Mouse (Mus musculus) neural tube, embryonic 14.5 days (tissue): ENCODE measurements around the gene Tmem184b. TPM values are rescaled to one million over a fixed set of nuclear protein-coding genes. Genes with fewer than 3 reads are reported as not detected.

Source experiments
- ATAC-seq: fragments of 200-750 bp; cut with Nextera tagmentation; 2 replicates; pipeline ENCODE4 v1.8.0; 2017; ENCODE audit warnings: low read depth, mild to moderate bottlenecking, moderate TSS enrichment, moderate library complexity
- H3K27ac ChIP-seq: fragments of 300-500 bp; sonication (generic); 2 replicates; pipeline ENCODE4 v1.5.1; 2014; ENCODE audit warnings: low read depth, mild to moderate bottlenecking, control low read depth, low read length, moderate library complexity, mixed read lengths
- H3K27me3 ChIP-seq: fragments of 300-500 bp; sonication (generic); 2 replicates; pipeline ENCODE4 v1.6.1; 2014; ENCODE audit warnings: low read length; ENCODE audit not compliant: control insufficient read depth, insufficient read depth
- H3K36me3 ChIP-seq: fragments of 300-500 bp; sonication (generic); 2 replicates; pipeline ENCODE4 v1.6.1; 2014; ENCODE audit warnings: low read length, mixed read lengths; ENCODE audit not compliant: control insufficient read depth, insufficient read depth
- H3K4me1 ChIP-seq: fragments of 300-500 bp; sonication (generic); 2 replicates; pipeline ENCODE4 v1.6.1; 2014; ENCODE audit warnings: low read length; ENCODE audit not compliant: control insufficient read depth, insufficient read depth
- H3K4me2 ChIP-seq: fragments of 300-500 bp; sonication (generic); 2 replicates; pipeline ENCODE4 v1.6.1; 2014; ENCODE audit warnings: mild to moderate bottlenecking, low read depth, low read length, control low read depth
- H3K4me3 ChIP-seq: fragments of 300-500 bp; sonication (generic); 2 replicates; pipeline ENCODE4 v1.5.1; 2014; ENCODE audit warnings: low read depth, low read length, control low read depth, mixed read lengths
- H3K9ac ChIP-seq: fragments of 300-500 bp; sonication (generic); replicated peaks from 2 replicates; pipeline ENCODE4 v1.6.1; 2014; ENCODE audit warnings: low read depth, mild to moderate bottlenecking, control low read depth, low read length, mixed read lengths
- H3K9me3 ChIP-seq: fragments of 300-500 bp; sonication (generic); 2 replicates; pipeline ENCODE4 v1.6.1; 2016; ENCODE audit warnings: low read length; ENCODE audit not compliant: control insufficient read depth
- WGBS: fragments of 180-500 bp; shearing (Covaris S2); extraction: QIAGEN DNeasy Blood & Tissue Kit; methylation state at CpG from one replicate; pipeline ENCODE4 v1.1.7; 2014; 5-methylcytosine and 5-hydroxymethylcytosine counted together
- polyA plus RNA-seq: library from polyadenylated mRNA; unstranded; fragments of >200 nt; fragmentation: Nextera tagmentation; extraction: Ambion mirVana; gene quantifications from 2 replicates; pipeline ENCODE4 v1.2.1, GENCODE M21; 2014

Gene Tmem184b
- polyA plus RNA-seq, 1 experiment from 2014 or later: 31.2 TPM

DNA sequence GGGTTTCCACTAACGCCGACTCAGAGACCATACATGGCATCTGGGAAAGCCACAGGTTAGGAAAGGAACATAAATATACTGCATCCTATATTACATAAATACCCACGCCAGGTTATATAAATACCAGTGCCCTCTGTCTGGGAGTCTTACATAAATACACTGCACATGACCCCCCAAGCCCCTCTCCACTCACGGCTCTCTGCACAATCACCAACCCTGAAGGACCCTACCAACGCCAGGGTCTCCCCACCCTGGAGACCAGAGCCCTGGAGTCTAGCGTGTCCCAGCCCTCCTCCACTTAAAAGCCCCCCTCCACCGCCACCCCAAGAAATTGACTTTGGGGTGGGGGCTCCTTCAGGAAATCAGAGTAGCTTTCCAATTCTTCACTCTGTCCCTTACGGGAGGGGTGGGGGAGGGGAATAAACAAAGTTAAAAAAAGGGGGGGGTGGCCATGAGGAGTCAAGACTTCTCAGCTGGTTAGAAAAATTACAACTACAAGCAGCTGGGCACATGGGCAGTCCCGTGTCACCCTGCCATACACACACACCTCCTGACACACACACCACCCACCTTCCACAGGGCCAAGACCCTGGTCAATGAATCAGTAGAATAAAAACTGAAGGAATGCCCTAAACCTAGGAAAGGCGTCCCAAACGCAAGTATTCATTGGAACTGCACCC is 37.4 kb upstream of the Tmem184b start:
- Histone ChIP-seq H3K9ac (peak overlapping the region; percentile 100), H3K4me3 (peak overlapping the region; percentile 92), H3K27me3 (no peaks in the 10 kb centered on the region), H3K4me1 (peaks cover 53% of the 10 kb centered on the region), H3K27ac (peak overlapping the region; percentile 97), H3K9me3 (no peaks in the 10 kb centered on the region), H3K4me2 (peak overlapping the region; percentile 99), H3K36me3 (peaks cover 16% of the 10 kb centered on the region)
- peak; percentile 25; the same call in 1 of the 2 replicates for ATAC-seq
- WGBS: 10% methylated on average over 11 of the region's 11 CpGs

DNA sequence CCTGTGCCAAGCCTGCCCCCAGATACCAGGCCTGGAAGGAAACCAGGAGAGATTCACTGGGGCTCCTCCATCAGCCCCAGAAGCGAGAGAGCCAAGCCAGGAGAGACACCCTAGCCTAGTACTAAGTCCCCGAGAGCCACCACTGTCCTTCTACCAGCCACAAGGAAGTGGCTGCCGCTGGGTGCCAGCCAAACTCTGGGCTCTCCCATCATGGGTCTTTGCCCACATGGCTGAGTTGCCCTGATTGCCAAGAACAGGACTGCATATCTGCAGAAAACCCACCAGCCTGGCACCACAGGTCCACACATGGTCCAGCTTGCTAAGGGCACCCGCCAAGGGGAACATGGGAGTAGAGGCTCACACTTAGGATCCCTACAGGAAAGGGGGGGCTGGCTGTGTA is 36.9 kb upstream of the Tmem184b start:
- no peak overlapping the region for H3K27ac ChIP-seq

DNA sequence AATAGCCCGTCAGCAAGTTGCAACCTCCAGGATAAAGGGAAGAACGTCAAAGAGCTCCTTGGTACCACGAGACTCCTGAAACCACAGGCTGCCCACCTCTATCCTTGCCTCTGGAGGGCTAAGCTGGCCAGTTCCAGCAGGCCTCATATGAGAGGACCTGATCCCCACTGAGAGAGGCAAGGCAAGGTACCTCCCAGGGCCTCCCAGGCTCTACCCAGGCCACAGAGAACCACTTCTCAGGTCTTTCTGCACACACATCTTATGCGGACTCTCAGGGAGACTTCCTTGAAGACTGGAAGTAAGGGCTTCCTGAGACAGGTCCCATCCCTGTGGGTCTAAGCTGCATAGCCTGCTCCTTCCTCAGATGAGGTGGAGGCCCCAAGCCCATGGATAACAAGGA is 36.0 kb upstream of the Tmem184b start:
- Histone ChIP-seq H3K27ac (no peak overlapping the region), H3K4me1 (peaks cover 60% of the 10 kb centered on the region), H3K4me3 (no peak overlapping the region), H3K27me3 (no peaks in the 10 kb centered on the region), H3K36me3 (peaks cover 28% of the 10 kb centered on the region), H3K4me2 (peak overlapping the region; percentile 99), H3K9ac (peak overlapping the region; percentile 12; the same call in 1 of the 2 replicates), H3K9me3 (no peaks in the 10 kb centered on the region)
- ATAC-seq: no peak
- WGBS: 57% methylated on average over 4 of the region's 4 CpGs

More for the DNA sequence above, 36.9 kb upstream of the Tmem184b start:
- peak overlapping the region; percentile 92 for H3K4me3 ChIP-seq
- H3K9me3 ChIP-seq: no peaks in the 10 kb centered on the region
- peaks cover 21% of the 10 kb centered on the region for H3K36me3 ChIP-seq
- H3K4me2 ChIP-seq: peak overlapping the region; percentile 99
- WGBS: 59% methylated on average over 4 of the region's 4 CpGs
- peak overlapping the region; percentile 100 for H3K9ac ChIP-seq
- peaks cover 59% of the 10 kb centered on the region for H3K4me1 ChIP-seq
- no peaks in the 10 kb centered on the region for H3K27me3 ChIP-seq
- no peak for ATAC-seq

DNA sequence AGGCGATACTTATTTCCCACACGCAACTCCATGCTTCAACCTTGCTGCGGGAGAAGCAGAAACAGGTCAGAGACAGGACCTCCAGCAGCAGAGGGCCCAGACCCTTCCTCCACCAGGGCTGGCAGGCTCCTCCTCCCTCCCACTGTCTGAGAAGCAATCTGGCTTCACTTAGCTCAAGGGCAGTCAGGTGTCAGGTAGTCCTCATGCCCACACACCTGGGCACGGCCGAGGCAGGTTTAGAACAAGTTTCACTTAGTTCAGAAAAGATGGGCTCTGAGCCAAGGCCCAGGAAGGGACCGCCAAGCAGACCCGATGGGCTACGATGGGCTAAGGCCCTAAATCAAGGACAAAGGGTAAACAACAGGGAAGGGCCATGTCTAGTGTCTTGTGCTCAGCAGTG is 35.4 kb upstream of the Tmem184b start:
- Histone ChIP-seq H3K4me2 (peak overlapping the region; percentile 99), H3K27ac (no peak overlapping the region), H3K27me3 (no peaks in the 10 kb centered on the region), H3K36me3 (peaks cover 28% of the 10 kb centered on the region), H3K4me3 (no peak overlapping the region), H3K9me3 (no peaks in the 10 kb centered on the region), H3K4me1 (peaks cover 60% of the 10 kb centered on the region), H3K9ac (no peak overlapping the region)
- WGBS: 68% methylated on average over 8 of the region's 8 CpGs
- ATAC-seq: no peak

DNA sequence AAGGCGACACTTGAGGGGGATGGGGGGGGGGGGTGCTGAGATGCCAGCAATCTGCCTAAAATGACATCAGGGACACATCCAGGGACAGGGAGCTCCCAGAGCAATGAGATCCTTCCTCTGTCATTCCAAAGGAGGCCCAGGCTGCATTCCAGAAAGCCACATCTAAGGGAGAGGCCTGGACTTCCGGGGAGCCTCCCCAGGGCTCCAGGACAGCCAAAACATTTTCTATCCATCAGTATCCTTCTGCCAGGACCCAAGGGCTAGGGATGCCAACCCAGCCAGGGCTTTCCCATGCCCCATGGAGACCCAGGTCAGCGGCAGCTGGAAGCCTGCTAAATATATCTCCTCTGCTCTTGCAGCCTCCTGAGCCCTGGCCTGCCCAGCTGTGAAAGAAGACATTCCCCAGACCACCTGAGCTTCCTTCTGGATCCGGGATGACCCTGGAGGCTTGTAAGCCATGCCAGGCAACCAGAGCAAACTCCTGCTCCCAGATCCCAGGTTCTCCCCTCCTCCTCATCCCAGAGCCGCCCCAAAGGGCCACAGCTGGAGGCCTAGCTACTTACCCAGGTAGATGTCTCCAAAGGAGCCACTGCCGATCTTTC is 34.9 kb upstream of the Tmem184b start:
- H3K4me3 ChIP-seq: no peak overlapping the region
- H3K9ac ChIP-seq: no peak overlapping the region
- ATAC-seq: no peak
- no peaks in the 10 kb centered on the region for H3K9me3 ChIP-seq
- 84% methylated on average over 6 of the region's 6 CpGs for WGBS
- H3K27me3 ChIP-seq: no peaks in the 10 kb centered on the region
- H3K36me3 ChIP-seq: peaks cover 28% of the 10 kb centered on the region
- peak overlapping the region; percentile 19; the same call in 1 of the 2 replicates for H3K4me2 ChIP-seq
- peaks cover 60% of the 10 kb centered on the region for H3K4me1 ChIP-seq
- no peak overlapping the region for H3K27ac ChIP-seq

DNA sequence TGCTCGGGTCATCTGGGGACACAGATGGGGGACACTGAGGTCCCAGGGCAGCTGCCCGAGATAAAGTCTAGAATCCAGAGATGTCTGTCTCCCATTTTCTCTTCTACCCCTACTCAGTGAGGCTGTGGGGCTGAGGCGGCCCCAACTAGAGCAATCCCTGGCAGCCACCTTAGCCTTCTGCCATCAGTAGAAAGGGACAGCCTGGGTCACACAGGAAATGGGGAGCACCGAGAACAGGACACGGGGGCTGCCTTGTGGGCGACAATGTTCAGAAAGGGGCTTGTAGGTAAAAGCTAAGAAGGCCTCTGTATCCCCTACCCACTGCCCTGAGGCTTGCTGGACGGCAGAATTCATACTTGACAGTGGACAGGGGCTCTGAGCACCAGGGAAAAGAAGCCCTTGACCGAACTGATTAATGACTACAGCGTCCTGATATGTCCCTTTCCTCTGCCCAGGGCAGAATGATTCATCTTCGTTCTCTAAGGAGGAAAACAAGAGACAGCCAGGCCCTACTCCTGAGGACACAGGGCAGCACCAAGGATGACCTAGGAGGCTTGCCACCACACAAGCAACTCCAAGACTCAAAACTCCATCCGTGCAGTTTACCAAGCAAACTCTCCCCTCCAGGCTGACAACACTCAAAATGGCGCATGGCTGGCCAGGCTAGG is 34.3 kb upstream of the Tmem184b start:
- H3K9me3 ChIP-seq: no peaks in the 10 kb centered on the region
- WGBS: 89% methylated on average over 12 of the region's 12 CpGs
- H3K4me1 ChIP-seq: peaks cover 57% of the 10 kb centered on the region
- no peak overlapping the region for H3K27ac ChIP-seq
- H3K36me3 ChIP-seq: peaks cover 28% of the 10 kb centered on the region
- no peak overlapping the region for H3K4me3 ChIP-seq
- no peaks in the 10 kb centered on the region for H3K27me3 ChIP-seq
- no peak overlapping the region for H3K4me2 ChIP-seq
- no peak overlapping the region for H3K9ac ChIP-seq
- no peak for ATAC-seq

DNA sequence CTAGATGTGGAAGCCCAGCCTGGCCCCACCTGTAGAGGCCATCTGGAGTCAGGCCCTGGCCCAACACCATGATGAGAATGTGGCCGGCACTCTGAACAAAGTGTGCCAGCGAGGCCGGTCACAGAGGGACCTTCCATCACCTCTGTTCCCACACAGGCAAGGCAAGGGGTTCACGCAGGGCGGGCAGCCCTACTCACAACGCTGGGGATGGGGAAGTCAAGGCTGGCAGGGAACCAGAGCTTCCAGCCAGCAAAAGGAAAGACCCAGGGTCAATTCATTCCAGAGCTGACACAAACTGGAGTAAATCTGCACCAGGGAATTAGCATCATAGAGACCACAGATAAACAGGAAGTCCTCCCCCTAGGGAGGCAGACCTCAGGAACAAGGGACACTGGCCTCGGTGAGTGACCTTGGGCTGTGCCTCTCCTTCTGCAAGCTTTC is 33.1 kb upstream of the Tmem184b start:
- ATAC-seq: no peak
- no peak overlapping the region for H3K27ac ChIP-seq
- H3K27me3 ChIP-seq: no peaks in the 10 kb centered on the region
- 72% methylated on average over 7 of the region's 7 CpGs for WGBS
- no peak overlapping the region for H3K4me3 ChIP-seq
- no peak overlapping the region for H3K9ac ChIP-seq
- H3K9me3 ChIP-seq: no peaks in the 10 kb centered on the region
- peaks cover 28% of the 10 kb centered on the region for H3K36me3 ChIP-seq
- H3K4me1 ChIP-seq: peaks cover 52% of the 10 kb centered on the region
- H3K4me2 ChIP-seq: no peak overlapping the region

DNA sequence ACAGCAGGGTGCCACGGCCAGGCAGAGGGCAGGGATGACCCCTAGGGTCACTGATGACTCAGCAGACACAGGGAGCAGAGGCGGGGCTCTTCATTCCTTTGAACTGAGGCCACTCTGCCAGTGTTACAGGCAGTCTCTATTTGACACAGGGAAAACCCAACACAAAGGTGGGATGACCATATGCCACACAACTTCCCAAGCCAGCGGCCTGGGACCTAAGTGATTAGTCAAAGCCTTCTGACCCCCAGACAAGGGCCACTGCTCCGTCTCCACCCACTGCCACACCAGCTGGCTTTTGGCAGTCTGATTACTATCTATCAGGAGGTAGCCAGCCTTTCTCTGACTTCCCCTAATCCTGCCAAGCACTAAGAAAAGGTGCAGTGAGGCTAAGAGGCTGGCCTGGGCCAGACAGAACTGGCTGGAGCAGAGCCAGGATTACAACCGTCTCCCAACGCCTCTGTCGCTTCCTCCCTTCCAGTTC is 31.9 kb upstream of the Tmem184b start:
- Histone ChIP-seq H3K4me2 (no peak overlapping the region), H3K4me1 (peaks cover 46% of the 10 kb centered on the region), H3K9ac (no peak overlapping the region), H3K4me3 (no peak overlapping the region), H3K36me3 (peaks cover 32% of the 10 kb centered on the region), H3K9me3 (no peaks in the 10 kb centered on the region), H3K27ac (no peak overlapping the region), H3K27me3 (no peaks in the 10 kb centered on the region)
- ATAC-seq: no peak
- WGBS: 51% methylated on average over 7 of the region's 7 CpGs

DNA sequence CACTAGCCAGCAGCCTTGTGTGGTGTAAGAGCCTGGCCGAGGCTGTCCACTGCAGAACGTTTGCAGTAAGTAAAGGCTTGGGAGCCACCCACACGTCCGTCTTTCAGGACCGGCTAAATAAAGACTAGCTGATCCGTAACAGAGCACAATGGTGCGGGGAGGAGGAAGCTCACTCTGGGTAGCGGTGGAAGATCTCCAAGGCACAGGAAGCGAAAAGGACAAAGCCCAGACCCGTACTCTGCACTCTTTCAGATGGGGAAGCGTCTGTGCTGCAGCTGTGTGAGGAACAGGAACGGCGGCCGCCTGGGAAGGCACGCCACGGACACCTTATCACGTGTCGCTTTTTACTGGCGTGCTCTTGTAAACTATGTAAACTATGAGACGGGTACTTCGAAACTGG is 29.5 kb upstream of the Tmem184b start:
- Histone ChIP-seq H3K4me2 (no peak overlapping the region), H3K4me3 (no peak overlapping the region), H3K9me3 (no peaks in the 10 kb centered on the region), H3K36me3 (peaks cover 48% of the 10 kb centered on the region), H3K27me3 (no peaks in the 10 kb centered on the region), H3K27ac (no peak overlapping the region), H3K9ac (no peak overlapping the region), H3K4me1 (peaks cover 23% of the 10 kb centered on the region)
- no peak for ATAC-seq
- WGBS: 69% methylated on average over 21 of the region's 21 CpGs
